Mouse (Mus musculus) forebrain, embryonic 12.5 days (tissue): ENCODE measurements at regions not wholly inside any gene's neighbourhood (a gene's known extent, or its start where the extent isn't known, plus 50 kb on each side); places are given as distances from the start of the nearest gene placed in this dataset.

Experiments used
- ATAC-seq: fragments of 200-750 bp; cut with Nextera tagmentation; 2 replicates; pipeline ENCODE4 v1.8.0; 2017; ENCODE audit warnings: moderate TSS enrichment; ENCODE audit not compliant: low FRiP score
- H3K27ac ChIP-seq: fragments of 300-500 bp; sonication (generic); 2 replicates; pipeline ENCODE4 v1.5.1; 2016; ENCODE audit warnings: mild to moderate bottlenecking
- H3K27me3 ChIP-seq: fragments of 300-500 bp; sonication (generic); 2 replicates; pipeline ENCODE4 v1.6.1; 2016; ENCODE audit warnings: mild to moderate bottlenecking
- H3K36me3 ChIP-seq: fragments of 300-500 bp; sonication (generic); replicated peaks from 2 replicates; pipeline ENCODE4 v1.6.1; 2016; ENCODE audit warnings: mild to moderate bottlenecking
- H3K4me1 ChIP-seq: fragments of 300-500 bp; sonication (generic); 2 replicates; pipeline ENCODE4 v1.6.1; 2016
- H3K4me2 ChIP-seq: fragments of 300-500 bp; sonication (generic); 2 replicates; pipeline ENCODE4 v1.6.1; 2016; ENCODE audit warnings: mild to moderate bottlenecking, moderate library complexity
- H3K4me3 ChIP-seq: fragments of 300-500 bp; sonication (generic); replicated peaks from 2 replicates; pipeline ENCODE4 v1.5.1; 2016; ENCODE audit warnings: mild to moderate bottlenecking
- H3K9ac ChIP-seq: fragments of 300-500 bp; sonication (generic); 2 replicates; pipeline ENCODE4 v1.6.1; 2016; ENCODE audit warnings: mild to moderate bottlenecking
- H3K9me3 ChIP-seq: fragments of 300-500 bp; sonication (generic); 2 replicates; pipeline ENCODE4 v1.6.1; 2016
- WGBS: fragments of 180-500 bp; shearing (Covaris S2); methylation state at CpG from one replicate; pipeline ENCODE4 v1.1.7; 2016; 5-methylcytosine and 5-hydroxymethylcytosine counted together

- H3K27ac ChIP-seq: no peak overlapping the region
- no peak overlapping the region for H3K4me2 ChIP-seq
- H3K9me3 ChIP-seq: no peaks in the 10 kb centered on the region
- WGBS: 82% methylated on average over 4 of the region's 4 CpGs
- no peaks in the 10 kb centered on the region for H3K36me3 ChIP-seq
- no peak overlapping the region for H3K9ac ChIP-seq
- no peaks in the 10 kb centered on the region for H3K4me1 ChIP-seq
- H3K27me3 ChIP-seq: no peaks in the 10 kb centered on the region
- no peak overlapping the region for H3K4me3 ChIP-seq
- no peak for ATAC-seq
These were observed 97.9 kb downstream of the Lipi start for GRCm38 (mm10) chr16:75487915-75488314.

- Histone ChIP-seq H3K4me3 (no peak overlapping the region), H3K4me2 (no peak overlapping the region), H3K9ac (no peak overlapping the region), H3K4me1 (no peaks in the 10 kb centered on the region), H3K27ac (no peak overlapping the region), H3K36me3 (no peaks in the 10 kb centered on the region), H3K9me3 (no peaks in the 10 kb centered on the region), H3K27me3 (no peaks in the 10 kb centered on the region)
- ATAC-seq: no peak
- 80% methylated on average over 5 of the region's 5 CpGs for WGBS
These were observed 102.0 kb downstream of the Lipi start for GRCm38 (mm10) chr16:75483878-75484277.

GRCm38 (mm10) chr16:75465420-75465975, 120.4 kb downstream of the Lipi start:
- H3K4me1 ChIP-seq: no peaks in the 10 kb centered on the region
- no peak overlapping the region for H3K9ac ChIP-seq
- ATAC-seq: no peak
- WGBS: 86% methylated on average over 6 of the region's 6 CpGs
- H3K4me2 ChIP-seq: no peak overlapping the region
- no peaks in the 10 kb centered on the region for H3K36me3 ChIP-seq
- H3K4me3 ChIP-seq: no peak overlapping the region
- no peaks in the 10 kb centered on the region for H3K27me3 ChIP-seq
- H3K27ac ChIP-seq: no peak overlapping the region
- H3K9me3 ChIP-seq: no peaks in the 10 kb centered on the region

GRCm38 (mm10) chr16:75462136-75462535, 123.7 kb downstream of the Lipi start:
- Histone ChIP-seq H3K9me3 (no peaks in the 10 kb centered on the region), H3K4me2 (no peak overlapping the region), H3K27me3 (no peaks in the 10 kb centered on the region), H3K27ac (no peak overlapping the region), H3K9ac (no peak overlapping the region), H3K4me1 (no peaks in the 10 kb centered on the region), H3K4me3 (no peak overlapping the region), H3K36me3 (no peaks in the 10 kb centered on the region)
- ATAC-seq: no peak
- WGBS: 78% methylated on average over 3 of the region's 3 CpGs

- peak; percentile 73; the same call in 1 of the 2 replicates for ATAC-seq
- peak overlapping the region; percentile 38; the same call in 1 of the 2 replicates for H3K9ac ChIP-seq
- no peak overlapping the region for H3K27ac ChIP-seq
- H3K4me1 ChIP-seq: peaks cover 8% of the 10 kb centered on the region; the same call in 1 of the 2 replicates
- peak overlapping the region; percentile 59 for H3K4me2 ChIP-seq
- H3K4me3 ChIP-seq: peak overlapping the region; percentile 27
- H3K27me3 ChIP-seq: no peaks in the 10 kb centered on the region
- no peaks in the 10 kb centered on the region for H3K36me3 ChIP-seq
- H3K9me3 ChIP-seq: no peaks in the 10 kb centered on the region
- WGBS: 6% methylated on average over 14 of the region's 14 CpGs
These were observed 138.9 kb downstream of the Lipi start for GRCm38 (mm10) chr16:75446901-75447514.

GRCm38 (mm10) chr16:75439296-75439695, 146.6 kb downstream of the Lipi start:
- Histone ChIP-seq H3K9ac (no peak overlapping the region), H3K9me3 (no peaks in the 10 kb centered on the region), H3K36me3 (no peaks in the 10 kb centered on the region), H3K27me3 (no peaks in the 10 kb centered on the region), H3K4me3 (no peak overlapping the region), H3K4me1 (no peaks in the 10 kb centered on the region), H3K4me2 (no peak overlapping the region), H3K27ac (no peak overlapping the region)
- 94% methylated on average over 3 of the region's 3 CpGs for WGBS
- no peak for ATAC-seq

GRCm38 (mm10) chr16:75433227-75433626, 152.6 kb downstream of the Lipi start:
- Histone ChIP-seq H3K9me3 (no peaks in the 10 kb centered on the region), H3K27me3 (no peaks in the 10 kb centered on the region), H3K9ac (no peak overlapping the region), H3K4me3 (no peak overlapping the region), H3K4me2 (no peak overlapping the region), H3K4me1 (no peaks in the 10 kb centered on the region), H3K27ac (no peak overlapping the region), H3K36me3 (no peaks in the 10 kb centered on the region)
- no peak for ATAC-seq
- WGBS: 79% methylated on average over 6 of the region's 6 CpGs

GRCm38 (mm10) chr16:75384526-75385222, 201.2 kb downstream of the Lipi start:
- Histone ChIP-seq H3K27me3 (no peaks in the 10 kb centered on the region), H3K4me3 (no peak overlapping the region), H3K4me1 (no peaks in the 10 kb centered on the region), H3K9me3 (no peaks in the 10 kb centered on the region), H3K27ac (no peak overlapping the region), H3K36me3 (no peaks in the 10 kb centered on the region), H3K4me2 (no peak overlapping the region), H3K9ac (no peak overlapping the region)
- WGBS: 82% methylated on average over 6 of the region's 6 CpGs
- ATAC-seq: no peak

- no peak overlapping the region for H3K4me3 ChIP-seq
- H3K4me2 ChIP-seq: no peak overlapping the region
- no peak overlapping the region for H3K27ac ChIP-seq
- WGBS: 28% methylated on average over 1 of the region's 1 CpGs
- H3K36me3 ChIP-seq: no peaks in the 10 kb centered on the region
- ATAC-seq: no peak
- no peaks in the 10 kb centered on the region for H3K9me3 ChIP-seq
- no peak overlapping the region for H3K9ac ChIP-seq
- no peaks in the 10 kb centered on the region for H3K27me3 ChIP-seq
- no peaks in the 10 kb centered on the region for H3K4me1 ChIP-seq
These were observed 204.7 kb downstream of the Lipi start for GRCm38 (mm10) chr16:75381191-75381590.

- H3K4me1 ChIP-seq: peaks cover 6% of the 10 kb centered on the region
- H3K36me3 ChIP-seq: no peaks in the 10 kb centered on the region
- H3K4me2 ChIP-seq: no peak overlapping the region
- H3K9me3 ChIP-seq: no peaks in the 10 kb centered on the region
- no peak overlapping the region for H3K27ac ChIP-seq
- no peaks in the 10 kb centered on the region for H3K27me3 ChIP-seq
- no peak overlapping the region for H3K4me3 ChIP-seq
- H3K9ac ChIP-seq: no peak overlapping the region
- no peak for ATAC-seq
- WGBS: 70% methylated on average over 5 of the region's 5 CpGs
These were observed 216.2 kb downstream of the Lipi start for GRCm38 (mm10) chr16:75369700-75370099.

- Histone ChIP-seq H3K36me3 (no peaks in the 10 kb centered on the region), H3K27ac (no peak overlapping the region), H3K27me3 (no peaks in the 10 kb centered on the region), H3K4me1 (peaks cover 6% of the 10 kb centered on the region), H3K4me2 (no peak overlapping the region), H3K9me3 (no peaks in the 10 kb centered on the region), H3K9ac (no peak overlapping the region), H3K4me3 (no peak overlapping the region)
- no peak for ATAC-seq
- 89% methylated on average over 4 of the region's 4 CpGs for WGBS
These were observed 219.1 kb downstream of the Lipi start for GRCm38 (mm10) chr16:75366727-75367126.

GRCm38 (mm10) chr16:75365361-75365994, 220.4 kb downstream of the Lipi start:
- H3K9me3 ChIP-seq: no peaks in the 10 kb centered on the region
- H3K27me3 ChIP-seq: no peaks in the 10 kb centered on the region
- H3K27ac ChIP-seq: no peak overlapping the region
- no peak overlapping the region for H3K4me2 ChIP-seq
- peak; percentile 36; the same call in 1 of the 2 replicates for ATAC-seq
- no peak overlapping the region for H3K9ac ChIP-seq
- no peaks in the 10 kb centered on the region for H3K36me3 ChIP-seq
- 26% methylated on average over 8 of the region's 8 CpGs for WGBS
- H3K4me3 ChIP-seq: no peak overlapping the region
- H3K4me1 ChIP-seq: peaks cover 6% of the 10 kb centered on the region
